12 mouse cellular contexts compared by ENCODE assay signal in the genomic region with DNA sequence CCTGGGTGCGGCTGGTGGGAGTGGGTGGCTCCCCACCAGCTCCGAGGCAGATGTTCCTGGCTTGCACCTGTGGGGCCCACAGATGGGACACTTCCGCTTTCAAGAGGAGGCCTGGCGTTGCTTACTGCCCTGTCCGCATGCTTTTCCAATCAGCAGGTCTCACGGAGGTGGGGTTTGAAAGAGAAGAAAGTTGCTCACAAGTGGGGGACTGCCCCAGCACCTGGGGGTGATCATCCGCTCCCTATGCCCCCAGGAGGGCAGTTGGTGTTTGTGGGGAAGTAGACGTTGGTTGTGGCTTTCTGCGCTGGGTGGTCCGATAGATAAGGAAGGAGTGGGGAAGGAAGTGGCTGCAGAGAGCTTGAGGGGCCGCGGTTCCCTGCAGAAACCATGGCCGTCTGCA. TPM values are rescaled to one million over a fixed set of nuclear protein-coding genes. Genes with fewer than 3 reads are reported as not detected.
A peak's percentile ranks its signal among the peaks of the same experiment; 100 is the strongest.
DNase-seq lines count a peak whose midpoint lies in the region; ATAC-seq and TF ChIP-seq lines count a peak whose summit lies in the region.
"Had no signal": no experiment of that assay in that cellular context is flagged by ENCODE, and none has a peak within 500 bp of the region (broad histone marks: within the 10 kb centered on the region; RNA-seq: fewer than 3 reads in every experiment).

No protein-coding gene starts in this region.

- H3K4me1 ChIP-seq in G1E (ENCODE audit: insufficient read depth, low read depth, low read length) = peaks cover 96% of the 10 kb centered on the region
- H3K4me1 ChIP-seq in liver, embryonic 15.5 days (replicated peaks) = peaks cover 88% of the 10 kb centered on the region
- peaks cover 6% of the 10 kb centered on the region; the same call in 1 of the 2 replicates for H3K4me1 ChIP-seq in intestine, embryonic 16.5 days (ENCODE audit: control insufficient read depth, insufficient read depth, low read length)

- H3K9ac ChIP-seq in liver, embryonic 15.5 days = peak overlapping the region; percentile 30; the same call in 1 of the 2 replicates
- no peak overlapping the region for H3K9ac ChIP-seq in intestine, embryonic 16.5 days (ENCODE audit: low read depth, low read length)
- H3K9ac ChIP-seq: lung, embryonic 14.5 days had no signal

- H3K27me3 ChIP-seq in G1E (ENCODE audit: insufficient read depth, low read length) = no peaks in the 10 kb centered on the region
- H3K27me3 ChIP-seq in liver, embryonic 15.5 days = peaks cover 42% of the 10 kb centered on the region
- no peaks in the 10 kb centered on the region for H3K27me3 ChIP-seq in intestine, embryonic 16.5 days (replicated peaks; ENCODE audit: control insufficient read depth, insufficient read depth, low read length)

- H3K9me3 ChIP-seq in G1E (replicated peaks) = no peaks in the 10 kb centered on the region
- no peaks in the 10 kb centered on the region for H3K9me3 ChIP-seq in liver, embryonic 15.5 days (replicated peaks)
- H3K9me3 ChIP-seq in intestine, embryonic 16.5 days (ENCODE audit: control insufficient read depth, low read length) = no peaks in the 10 kb centered on the region

- DNase-seq in B cell, adult 2 months = peak; percentile 73 to 77
- peak; percentile 88 for DNase-seq in G1E (ENCODE audit: low spot score)
- peak; percentile 54 to 57 for DNase-seq in spleen, postnatal 14 days (ENCODE audit: low spot score in 2 of 2)
- DNase-seq in ovary, postnatal 10 days (ENCODE audit: low spot score) = no peak
- DNase-seq in layer of hippocampus, adult 2 months (ENCODE audit: low spot score in 2 of 2) = no peak
- DNase-seq: cerebellum, adult 9-11 months; kidney, adult 2 months; lung, embryonic 14.5 days; midbrain, embryonic 14.5 days; retina, postnatal 1 day had no signal

- peak overlapping the region; percentile 58 for H3K4me2 ChIP-seq in liver, embryonic 15.5 days
- no peak overlapping the region for H3K4me2 ChIP-seq in intestine, embryonic 16.5 days (ENCODE audit: low read depth, low read length)
- H3K4me2 ChIP-seq: lung, embryonic 14.5 days had no signal

- 7% methylated on average over 13 of the region's 13 CpGs for WGBS in liver, embryonic 15.5 days (ENCODE audit: insufficient replicate concordance)
- WGBS in intestine, embryonic 16.5 days = 60% methylated on average over 13 of the region's 13 CpGs

- H3K36me3 ChIP-seq in G1E (replicated peaks) = peaks cover 27% of the 10 kb centered on the region
- no peaks in the 10 kb centered on the region for H3K36me3 ChIP-seq in liver, embryonic 15.5 days (replicated peaks)
- no peaks in the 10 kb centered on the region for H3K36me3 ChIP-seq in intestine, embryonic 16.5 days (ENCODE audit: control insufficient read depth, insufficient read depth, low read length)

- peak; percentile 70 for ATAC-seq in G1E (ENCODE audit: extremely low read depth, insufficient number of reproducible peaks, low FRiP score, poor library complexity, severe bottlenecking)
- peak; percentile 19 for ATAC-seq in liver, embryonic 15.5 days (ENCODE audit: insufficient read depth)
- no peak for ATAC-seq in intestine, embryonic 16.5 days

- peak overlapping the region; percentile 66 for H3K27ac ChIP-seq in liver, embryonic 15.5 days (replicated peaks)
- H3K27ac ChIP-seq in intestine, embryonic 16.5 days (ENCODE audit: low read length) = no peak overlapping the region
- no peak overlapping the region for H3K27ac ChIP-seq in layer of hippocampus, adult 2 months

- TF ChIP-seq CTCF in G1E (IDR thresholded peaks at IDR 0.05; ENCODE audit: low read depth, low read length) = no peak
- no peak for TF ChIP-seq CTCF in layer of hippocampus, adult 2 months (conservative IDR thresholded peaks at IDR 0.05)

- H3K4me3 ChIP-seq in G1E (ENCODE audit: low read depth, low read length) = peak overlapping the region; percentile 58; the same call in 1 of the 2 replicates
- H3K4me3 ChIP-seq in liver, embryonic 15.5 days (replicated peaks) = peak overlapping the region; percentile 15; the same call in 1 of the 2 replicates
- no peak overlapping the region for H3K4me3 ChIP-seq in intestine, embryonic 16.5 days (ENCODE audit: low read length)
- no peak overlapping the region for H3K4me3 ChIP-seq in layer of hippocampus, adult 2 months

RNA-seq across cellular contexts. Expression of a gene that starts 1.7 kb away (rescaled TPM):
- total RNA-seq in G1E (2014; fragmentation: Nextera tagmentation) (99.0 and 106 TPM in 2 replicates), G1E (2017) (18.8 and 19.9 TPM in 2 replicates)
- 287 TPM in 2 replicates for polyA plus RNA-seq in G1E (2012)
- polyA plus RNA-seq in liver, embryonic 15.5 days (2015; fragmentation: Nextera tagmentation; extraction: Ambion mirVana) = 3.5 and 3.6 TPM in 2 replicates
- polyA plus RNA-seq in intestine, embryonic 16.5 days (2015; fragmentation: Nextera tagmentation; extraction: Ambion mirVana) = 4.1 and 5.2 TPM in 2 replicates
- 10 to 100 TPM; 38.0 to 49.8 TPM for total RNA-seq in layer of hippocampus, adult 2 months (2021)

Comparison
In these comparisons a context has a peak if more than half of its experiments do, and no peak if none do; other contexts are left out.
1. DNase-seq: peak in B cell, adult 2 months (2 of 2), G1E (single experiment) and spleen, postnatal 14 days (2 of 2); none in ovary, postnatal 10 days (single experiment) and layer of hippocampus, adult 2 months (0 of 2).
2. H3K4me3 ChIP-seq: peak in G1E (single experiment) and liver, embryonic 15.5 days (single experiment); none in intestine, embryonic 16.5 days (single experiment) and layer of hippocampus, adult 2 months (single experiment).
3. RNA of a gene that starts 1.7 kb away (polyA plus RNA-seq): 287 TPM in G1E; 4.1 to 5.2 TPM in intestine, embryonic 16.5 days and 3.5 to 3.6 TPM in liver, embryonic 15.5 days; every median in the first group is over 10 times any median in the second.